Mouse (Mus musculus) olfactory bulb, adult 2 months (tissue): ENCODE measurements around the gene Fcer2a. TPM values are rescaled to one million over a fixed set of nuclear protein-coding genes. Genes with fewer than 3 reads are reported as not detected.

Source experiments
- H3K27ac ChIP-seq: fragments of 200-500 bp; 2 replicates; pipeline ENCODE4 v1.5.1; 2012; ENCODE audit warnings: low read depth, low read length; ENCODE audit not compliant: insufficient read depth
- H3K4me1 ChIP-seq: fragments of 200-500 bp; 2 replicates; pipeline ENCODE4 v1.6.1; 2012; ENCODE audit warnings: low read length; ENCODE audit not compliant: control insufficient read depth, insufficient read depth
- H3K4me3 ChIP-seq: fragments of 200-500 bp; 2 replicates; pipeline ENCODE4 v1.5.1; 2012; ENCODE audit warnings: mild to moderate bottlenecking, low read depth, low read length, moderate library complexity; ENCODE audit not compliant: insufficient read depth
- CTCF ChIP-seq: fragments of 200-500 bp; IDR thresholded peaks from 2 replicates; pipeline ENCODE4 v1.5.1; 2012; ENCODE audit warnings: low read depth, mild to moderate bottlenecking, low read length, moderate library complexity; ENCODE audit not compliant: insufficient read depth
- POLR2A ChIP-seq: fragments of 200-500 bp; IDR thresholded peaks from 2 replicates; pipeline ENCODE4 v1.6.1; 2012; ENCODE audit warnings: mild to moderate bottlenecking, low read depth, low read length, moderate library complexity; ENCODE audit not compliant: insufficient read depth
- WGBS: fragments of 180-500 bp; shearing (Covaris S2); methylation state at CpG from one replicate; pipeline ENCODE4 v1.1.7; 2018; 5-methylcytosine and 5-hydroxymethylcytosine counted together
- polyA plus RNA-seq: library from polyadenylated mRNA; stranded (reverse); fragments of >200 nt; gene quantifications from 2 replicates; pipeline ENCODE4 v1.2.4, GENCODE M21; 2012; ENCODE audit warnings: low replicate concordance; ENCODE audit not compliant: missing spikeins, insufficient read depth, insufficient read length

Fcer2a gene
- polyA plus RNA-seq, 1 experiment: not detected

- WGBS: 83% methylated on average over 6 of the region's 6 CpGs
- TF ChIP-seq CTCF (no peak), POLR2A (no peak)
- Histone ChIP-seq H3K4me1 (no peaks in the 10 kb centered on the region), H3K4me3 (no peak within 1 kb of the TSS), H3K27ac (no peak within 1 kb of the TSS)
Observed at GRCm38 (mm10) chr8:3665507-3665906, 28.5 kb downstream of the Fcer2a start, which contains the start of gene Mcemp1. Gene Mcemp1 (plus strand): TSS chr8:3665754.

DNA sequence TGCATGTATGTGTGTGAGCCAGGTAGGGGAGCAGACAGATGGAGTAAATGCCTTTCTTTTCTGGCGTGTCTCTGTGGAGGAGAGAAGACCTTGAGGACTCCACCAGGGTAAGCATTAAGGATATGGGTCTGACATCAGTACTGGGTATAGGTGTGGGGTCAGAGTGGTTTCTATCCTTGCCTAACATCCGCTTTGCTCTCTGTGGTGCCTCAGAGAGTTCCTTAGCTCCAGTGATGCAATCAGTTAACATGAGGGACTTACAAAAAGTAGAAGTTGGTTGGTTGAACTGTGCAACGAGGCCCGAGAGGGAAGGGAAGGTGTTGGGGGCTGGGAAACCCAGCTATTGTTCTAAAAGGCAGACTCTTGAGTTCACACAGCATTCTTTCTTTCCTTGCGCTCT, 29.6 kb downstream of the Fcer2a start:
- Histone ChIP-seq H3K4me3 (no peak overlapping the region), H3K4me1 (no peaks in the 10 kb centered on the region), H3K27ac (no peak overlapping the region)
- 52% methylated on average over 5 of the region's 5 CpGs for WGBS
- TF ChIP-seq CTCF: no peak
- no peak for TF ChIP-seq POLR2A

- TF ChIP-seq CTCF (no peak), POLR2A (no peak)
- 77% methylated on average over 8 of the region's 8 CpGs for WGBS
- no peak overlapping the region for H3K4me3 ChIP-seq
Observed at GRCm38 (mm10) chr8:3660889-3661288, 33.1 kb downstream of the Fcer2a start.

GRCm38 (mm10) chr8:3656725-3657381, 37.1 kb downstream of the Fcer2a start:
- no peak overlapping the region for H3K27ac ChIP-seq
- peaks cover 4% of the 10 kb centered on the region; the same call in 1 of the 2 replicates for H3K4me1 ChIP-seq
- TF ChIP-seq CTCF: no peak
- no peak for TF ChIP-seq POLR2A
- H3K4me3 ChIP-seq: no peak overlapping the region
- 18% methylated on average over 7 of the region's 7 CpGs for WGBS

More at GRCm38 (mm10) chr8:3660889-3661288, 33.1 kb downstream of the Fcer2a start:
- no peak overlapping the region for H3K27ac ChIP-seq
- peaks cover 4% of the 10 kb centered on the region; the same call in 1 of the 2 replicates for H3K4me1 ChIP-seq

GRCm38 (mm10) chr8:3655526-3655925, 38.4 kb downstream of the Fcer2a start, which contains the start of gene Retn:
Gene Retn (plus strand): TSS chr8:3655770.
- TF ChIP-seq POLR2A (no peak), CTCF (no peak)
- Histone ChIP-seq H3K4me3 (no peak within 1 kb of the TSS), H3K4me1 (peaks cover 4% of the 10 kb centered on the region; the same call in 1 of the 2 replicates), H3K27ac (no peak within 1 kb of the TSS)
- WGBS: 76% methylated on average over 3 of the region's 3 CpGs

DNA sequence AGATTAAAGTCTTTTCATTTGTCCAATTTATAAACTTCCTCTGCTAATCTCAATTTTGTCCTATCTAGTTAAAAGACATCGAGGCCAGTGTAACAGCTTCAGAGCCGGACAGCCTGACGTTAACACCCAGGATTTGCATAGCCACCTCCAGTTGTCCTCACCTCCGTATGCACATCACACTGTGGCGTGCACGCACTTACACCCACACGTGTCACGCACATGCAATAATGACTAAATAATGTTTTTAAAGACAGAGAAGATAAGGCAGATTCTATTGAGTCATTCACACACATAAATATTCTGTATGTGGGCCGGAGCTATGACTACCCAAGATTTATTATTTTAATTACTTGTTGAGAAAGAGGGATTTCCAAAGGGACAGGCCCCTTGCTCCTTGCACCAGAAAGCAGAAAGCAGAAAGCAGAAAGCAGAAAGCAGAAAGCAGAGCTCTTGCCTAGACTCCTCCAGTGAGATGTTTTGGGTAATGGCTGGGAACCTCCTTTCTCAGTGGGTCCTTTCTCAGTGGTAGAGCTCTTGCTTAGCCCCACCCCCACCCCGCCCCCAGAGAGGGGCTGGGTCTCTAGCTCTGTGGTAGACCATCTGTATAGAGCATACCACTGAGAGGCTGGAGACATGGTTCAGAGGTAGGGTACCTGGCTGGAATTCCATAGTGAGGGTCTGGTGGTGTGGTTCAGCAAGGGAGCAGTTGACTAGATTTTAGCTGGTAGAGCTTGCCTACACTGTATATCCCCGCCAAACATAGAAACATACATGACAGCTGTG, 39.1 kb downstream of the Fcer2a start:
- WGBS: 68% methylated on average over 11 of the region's 11 CpGs
- no peak overlapping the region for H3K27ac ChIP-seq
- H3K4me3 ChIP-seq: no peak overlapping the region
- TF ChIP-seq CTCF: no peak
- H3K4me1 ChIP-seq: peaks cover 4% of the 10 kb centered on the region; the same call in 1 of the 2 replicates

- WGBS: 67% methylated on average over 3 of the region's 3 CpGs
- Histone ChIP-seq H3K4me1 (peaks cover 4% of the 10 kb centered on the region; the same call in 1 of the 2 replicates), H3K27ac (no peak overlapping the region), H3K4me3 (no peak overlapping the region)
- TF ChIP-seq POLR2A (no peak), CTCF (no peak)
Observed at GRCm38 (mm10) chr8:3652845-3653244, 41.1 kb downstream of the Fcer2a start.

GRCm38 (mm10) chr8:3648990-3649389, 45.0 kb downstream of the Fcer2a start:
- no peak overlapping the region for H3K4me3 ChIP-seq
- WGBS: 44% methylated on average over 1 of the region's 1 CpGs
- TF ChIP-seq CTCF: no peak
- TF ChIP-seq POLR2A: no peak
- no peak overlapping the region for H3K27ac ChIP-seq
- no peaks in the 10 kb centered on the region for H3K4me1 ChIP-seq

GRCm38 (mm10) chr8:3648268-3648667, 45.7 kb downstream of the Fcer2a start:
- Histone ChIP-seq H3K4me1 (no peaks in the 10 kb centered on the region), H3K4me3 (no peak overlapping the region), H3K27ac (no peak overlapping the region)
- WGBS: 62% methylated on average over 2 of the region's 2 CpGs
- no peak for TF ChIP-seq CTCF
- no peak for TF ChIP-seq POLR2A
